In genomic region chr5:36748536-36749061, GRCm38 (mm10) we compare ENCODE assay signal across 8 mouse cellular contexts. TPM values are rescaled to one million over a fixed set of nuclear protein-coding genes. Genes with fewer than 3 reads are reported as not detected.
DNase-seq lines count a peak whose midpoint lies in the region; ATAC-seq and TF ChIP-seq lines count a peak whose summit lies in the region.

TSS of gene Bloc1s4 (minus strand) at chr5:36748650.

- ATAC-seq in hematopoietic stem cell, adult 5-6 weeks (replicated peaks in 1 of 2; ENCODE audit: insufficient read depth in 1 of 2, low FRiP score in 2 of 2, low TSS enrichment in 1 of 2, low read depth in 1 of 2, poor library complexity in 2 of 2, severe bottlenecking in 2 of 2) = peak; percentile 89 to 91
- peak; percentile 95 for ATAC-seq in lung, embryonic 16.5 days (ENCODE audit: low read depth)

- peaks cover 0 to 30% of the 10 kb centered on the region in 2 experiments; a peak in 2 of 4 replicates for H3K36me3 ChIP-seq in MEL (ENCODE audit: control insufficient read depth in 1 of 2, insufficient read depth in 2 of 2, low read length in 2 of 2)
- H3K36me3 ChIP-seq in lung, embryonic 16.5 days (ENCODE audit: control insufficient read depth, insufficient read depth, low read length) = no peaks in the 10 kb centered on the region

- TF ChIP-seq CTCF in MEL (IDR thresholded peaks at IDR 0.05 in 2 of 3, conservative IDR thresholded peaks at IDR 0.05 in 1 of 3; ENCODE audit: control insufficient read depth in 1 of 3, insufficient read depth in 1 of 3, low read depth in 2 of 3, low read length in 3 of 3, poor library complexity in 1 of 3, severe bottlenecking in 1 of 3) = no peak
- no peak for TF ChIP-seq CTCF in cerebellum, adult 2 months (IDR thresholded peaks at IDR 0.05; ENCODE audit: borderline replicate concordance, insufficient read depth, low read depth, low read length)

- TF ChIP-seq EP300 in MEL (IDR thresholded peaks at IDR 0.05; ENCODE audit: low read depth in 1 of 2, low read length in 2 of 2) = peak in 1 of 2 experiments; percentile 33; a peak in 2 of 4 replicates

- no peak for TF ChIP-seq RAD21 in MEL (IDR thresholded peaks at IDR 0.05; ENCODE audit: low read depth, low read length)

- no peaks in the 10 kb centered on the region for H3K9me3 ChIP-seq in MEL (replicated peaks; ENCODE audit: insufficient read depth, low read length)
- H3K9me3 ChIP-seq in lung, embryonic 16.5 days (ENCODE audit: control insufficient read depth, low read length) = no peaks in the 10 kb centered on the region

- WGBS in cerebellum, adult 2 months = 3% methylated on average over 31 of the region's 31 CpGs
- WGBS in lung, embryonic 16.5 days = 2% methylated on average over 31 of the region's 31 CpGs

- peak; percentile 83 to 96 for TF ChIP-seq POLR2A in MEL (IDR thresholded peaks at IDR 0.05; ENCODE audit: control insufficient read depth in 1 of 2, insufficient read depth in 1 of 2, low read depth in 1 of 2, low read length in 2 of 2, poor library complexity in 1 of 2)
- peak; percentile 75; the same call in 1 of the 2 replicates for TF ChIP-seq POLR2A in cerebellum, adult 2 months (IDR thresholded peaks at IDR 0.05; ENCODE audit: borderline replicate concordance, insufficient read depth, low read length)

- H3K4me2 ChIP-seq in lung, embryonic 16.5 days (ENCODE audit: low read depth, low read length) = peak within 1 kb of the TSS; percentile 97

- peaks cover 19% of the 10 kb centered on the region for H3K79me2 ChIP-seq in MEL (ENCODE audit: control insufficient read depth, insufficient read depth, low read length, poor library complexity)

- H3K27me3 ChIP-seq in MEL (ENCODE audit: control insufficient read depth in 1 of 2, insufficient read depth in 2 of 2, low read length in 2 of 2) = no peaks in the 10 kb centered on the region
- H3K27me3 ChIP-seq in cerebellum, adult 2 months (ENCODE audit: control insufficient read depth, insufficient read depth, low read length) = no peaks in the 10 kb centered on the region
- H3K27me3 ChIP-seq in lung, embryonic 16.5 days (ENCODE audit: control insufficient read depth, insufficient read depth, low read depth, low read length) = no peaks in the 10 kb centered on the region

- H3K9ac ChIP-seq in MEL (ENCODE audit: control insufficient read depth, low read depth, low read length, poor library complexity, severe bottlenecking) = peak within 1 kb of the TSS; percentile 70
- peak within 1 kb of the TSS; percentile 90 for H3K9ac ChIP-seq in lung, embryonic 16.5 days (ENCODE audit: low read length)

- peaks cover 0 to 31% of the 10 kb centered on the region in 2 experiments; a peak in 3 of 4 replicates for H3K4me1 ChIP-seq in MEL (ENCODE audit: control insufficient read depth in 1 of 2, insufficient read depth in 2 of 2, low read length in 2 of 2)
- H3K4me1 ChIP-seq in cerebellum, adult 2 months (ENCODE audit: control insufficient read depth, insufficient read depth, low read length) = no peaks in the 10 kb centered on the region; the same call in 1 of the 2 replicates
- H3K4me1 ChIP-seq in lung, embryonic 16.5 days (replicated peaks; ENCODE audit: control insufficient read depth, insufficient read depth, low read length) = peaks cover 14% of the 10 kb centered on the region

- H3K27ac ChIP-seq in MEL (ENCODE audit: control insufficient read depth, low read depth, low read length) = peak within 1 kb of the TSS; percentile 8
- H3K27ac ChIP-seq in cerebellum, adult 2 months (ENCODE audit: insufficient read depth, low read length) = no peak within 1 kb of the TSS
- H3K27ac ChIP-seq in lung, embryonic 16.5 days (ENCODE audit: low read length) = no peak within 1 kb of the TSS

- H3K4me3 ChIP-seq in MEL (ENCODE audit: control insufficient read depth in 1 of 2, insufficient read depth in 1 of 2, low read depth in 2 of 2, low read length in 2 of 2) = peak within 1 kb of the TSS; percentile 71 to 75
- peak within 1 kb of the TSS; percentile 77 for H3K4me3 ChIP-seq in cerebellum, adult 2 months (replicated peaks; ENCODE audit: insufficient read depth, low read depth, low read length)
- H3K4me3 ChIP-seq in lung, embryonic 16.5 days (ENCODE audit: low read length) = peak within 1 kb of the TSS; percentile 96

- DNase-seq in MEL (ENCODE audit: low read depth, low spot score) = peak; percentile 98
- peak; percentile 92 to 94 for DNase-seq in cerebellum, adult 2 months
- DNase-seq in forelimb bud, embryonic 11.5 days (ENCODE audit: low read depth, low spot score) = peak; percentile 93
- DNase-seq in layer of hippocampus, adult 9-10 months (ENCODE audit: low spot score) = peak; percentile 89
- peak; percentile 82 for DNase-seq in ovary, postnatal 10 days (ENCODE audit: low spot score)
- DNase-seq in thymus, postnatal 10 days (ENCODE audit: low spot score in 2 of 2) = peak; percentile 75 to 82

TF ChIP-seq in MEL, 35 proteins besides CTCF, POLR2A, EP300 and RAD21:
- TF ChIP-seq POLR2AphosphoS2 (IDR thresholded peaks at IDR 0.05; ENCODE audit: low read length) (peak; percentile 97), MAX (IDR thresholded peaks at IDR 0.05; ENCODE audit: low read length) (peak; percentile 84), MAFK (IDR thresholded peaks at IDR 0.05; ENCODE audit: borderline replicate concordance, low read depth, low read length) (no peak), HCFC1 (IDR thresholded peaks at IDR 0.05; ENCODE audit: low read depth, low read length) (peak; percentile 97), NELFE (IDR thresholded peaks at IDR 0.05; ENCODE audit: low read depth, low read length) (peak; percentile 96), E2F4 (IDR thresholded peaks at IDR 0.05; ENCODE audit: borderline replicate concordance, low read depth, low read length) (no peak), ZC3H11A (IDR thresholded peaks at IDR 0.05; ENCODE audit: low read depth, low read length) (peak; percentile 51; the same call in 1 of the 2 replicates), KAT2A (conservative IDR thresholded peaks at IDR 0.05; ENCODE audit: low read depth, low read length) (peak; percentile 80; the same call in 1 of the 2 replicates), TAL1 (IDR thresholded peaks at IDR 0.05; ENCODE audit: low read length) (no peak), SMC3 (IDR thresholded peaks at IDR 0.05; ENCODE audit: low read depth, low read length) (no peak), ZNF384 (IDR thresholded peaks at IDR 0.05; ENCODE audit: low read depth, low read length) (peak; percentile 43; the same call in 1 of the 2 replicates), TCF12 (IDR thresholded peaks at IDR 0.05; ENCODE audit: low read depth, low read length) (peak; percentile 75), CHD1 (IDR thresholded peaks at IDR 0.05; ENCODE audit: low read depth, low read length) (no peak), JUND (IDR thresholded peaks at IDR 0.05; ENCODE audit: low read depth, low read length) (no peak), MYB (IDR thresholded peaks at IDR 0.05; ENCODE audit: low read depth, low read length) (no peak), SIN3A (IDR thresholded peaks at IDR 0.05; ENCODE audit: low read length) (peak; percentile 100), USF2 (IDR thresholded peaks at IDR 0.05; ENCODE audit: borderline replicate concordance in 1 of 2, insufficient read depth in 1 of 2, low read depth in 1 of 2, low read length in 2 of 2) (no peak), MEF2A (IDR thresholded peaks at IDR 0.05; ENCODE audit: extremely low read depth, insufficient replicate concordance, low read depth, low read length, poor library complexity, severe bottlenecking) (no peak), MAZ (IDR thresholded peaks at IDR 0.05; ENCODE audit: low read depth, low read length) (no peak), NRF1 (IDR thresholded peaks at IDR 0.05; ENCODE audit: insufficient read depth, low read depth, low read length, poor library complexity, severe bottlenecking) (peak; percentile 20; the same call in 1 of the 2 replicates), UBTF (IDR thresholded peaks at IDR 0.05; ENCODE audit: borderline replicate concordance, insufficient read depth, low read depth, low read length) (no peak), GABPA (IDR thresholded peaks at IDR 0.05; ENCODE audit: low read depth, low read length) (peak; percentile 60; the same call in 1 of the 2 replicates), MYC (IDR thresholded peaks at IDR 0.05; ENCODE audit: low read depth, low read length) (peak; percentile 83), MXI1 (IDR thresholded peaks at IDR 0.05; ENCODE audit: low read depth, low read length) (peak; percentile 95), POLR2AphosphoS5 (IDR thresholded peaks at IDR 0.05; ENCODE audit: borderline replicate concordance, low read depth, low read length) (no peak), GATA1 (IDR thresholded peaks at IDR 0.05; ENCODE audit: low read depth, low read length) (peak; percentile 58), ZKSCAN1 (IDR thresholded peaks at IDR 0.05; ENCODE audit: low read depth, low read length) (no peak), BHLHE40 (IDR thresholded peaks at IDR 0.05; ENCODE audit: borderline replicate concordance, low read depth, low read length) (no peak), ZMIZ1 (IDR thresholded peaks at IDR 0.05; ENCODE audit: low read depth, low read length) (peak; percentile 96), ETS1 (IDR thresholded peaks at IDR 0.05; ENCODE audit: low read depth, low read length) (peak; percentile 46), ELF1 (IDR thresholded peaks at IDR 0.05; ENCODE audit: low read depth, low read length) (peak; percentile 99), USF1 (IDR thresholded peaks at IDR 0.05; ENCODE audit: low read depth, low read length) (0 out of 2 replicates have a peak, but pooled peaks have one; percentile 5), TBP (IDR thresholded peaks at IDR 0.05; ENCODE audit: low read depth, low read length) (peak; percentile 83), CHD2 (IDR thresholded peaks at IDR 0.05; ENCODE audit: low read length) (no peak), RCOR1 (IDR thresholded peaks at IDR 0.05; ENCODE audit: low read depth, low read length) (peak; percentile 12; the same call in 1 of the 2 replicates)

RNA-seq across cellular contexts. Expression of gene Bloc1s4, which starts in this region (rescaled TPM):
- 27.9 and 32.9 TPM in 2 replicates for total RNA-seq in MEL (2012; rRNA removed)
- 10 to 100 TPM in 1 of 2 experiments, not detected in 1; 29.8 TPM for polyA plus RNA-seq in MEL (2012; ENCODE audit: insufficient read depth in 1 of 2, insufficient read length in 2 of 2, low read depth in 1 of 2, low replicate concordance in 2 of 2, missing spikeins in 1 of 2)
- polyA plus RNA-seq in cerebellum, adult 2 months (2012; rRNA removed) = 27.0 and 27.7 TPM in 2 replicates
- 13.2 and 14.3 TPM in 2 replicates for total RNA-seq in hematopoietic stem cell, adult 5-6 weeks (2017)
- polyA plus RNA-seq in lung, embryonic 16.5 days (2015; fragmentation: Nextera tagmentation; extraction: Ambion mirVana) = 19.1 and 19.7 TPM in 2 replicates
